Mouse (Mus musculus) stomach, postnatal 0 days (tissue): ENCODE data around the gene Unc50.

Source experiments
- CTCF ChIP-seq: IDR thresholded peaks from 2 replicates; pipeline ENCODE4 v1.5.1; 2016; ENCODE audit warnings: antibody characterized with exemption, low read depth, mild to moderate bottlenecking, moderate library complexity
- EP300 ChIP-seq: optimal IDR thresholded peaks from 2 replicates; pipeline ENCODE3; 2016; ENCODE audit warnings: antibody characterized with exemption

DNA sequence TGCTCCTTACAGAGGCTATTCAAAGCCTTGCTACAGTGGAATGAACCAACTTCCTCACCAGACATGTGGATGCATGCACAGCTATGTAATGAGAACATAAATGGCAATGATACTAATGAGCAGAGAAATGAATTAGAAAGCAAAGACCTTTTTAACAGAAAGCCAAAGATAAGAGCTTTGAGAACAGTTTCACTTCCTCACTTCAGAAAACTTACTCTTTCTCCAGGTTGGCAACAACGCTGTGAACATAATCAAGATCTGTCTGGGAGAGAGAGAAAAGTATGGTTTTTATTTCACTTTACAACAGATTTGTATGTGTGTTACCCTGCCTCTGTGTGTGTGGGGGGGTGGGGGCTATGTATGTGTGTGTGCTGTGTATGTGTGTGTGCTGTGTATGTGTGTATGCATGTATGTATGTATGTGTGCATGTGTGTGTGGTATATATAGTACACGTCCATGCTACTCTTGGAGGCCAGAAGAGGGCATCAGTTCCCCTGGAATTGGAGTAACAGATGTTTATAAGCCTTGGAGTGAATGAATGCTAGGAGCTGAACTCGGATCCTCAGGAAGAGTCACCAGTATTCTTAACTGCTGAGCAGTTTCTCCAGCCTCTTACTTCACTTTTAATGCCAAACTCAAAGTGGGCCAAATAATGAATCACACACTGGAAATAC is 36.5 kb downstream of the Unc50 start:
- TF ChIP-seq CTCF (peak; percentile 60), EP300 (no peak)
